Mouse (Mus musculus) G1E (cell line): Measurements from ENCODE around the gene Ccdc15. TPM values are rescaled to one million over a fixed set of nuclear protein-coding genes. Genes with fewer than 3 reads are reported as not detected.

Source experiments
- ATAC-seq: 2 replicates; pipeline ENCODE4 v1.8.0; 2016; ENCODE audit warnings: mild to moderate bottlenecking; ENCODE audit not compliant: insufficient number of reproducible peaks, poor library complexity, low FRiP score, severe bottlenecking; ENCODE audit errors: extremely low read depth
- DNase-seq: peaks from one replicate; pipeline ENCODE4 v3.0.0; 2012; ENCODE audit warnings: low spot score
- H3K27me3 ChIP-seq: 2 replicates; pipeline ENCODE4 v1.6.1; 2012; ENCODE audit warnings: mild to moderate bottlenecking, low read length, inconsistent platforms; ENCODE audit not compliant: insufficient read depth
- H3K36me3 ChIP-seq: replicated peaks from 2 replicates; pipeline ENCODE3; 2012; ENCODE audit warnings: mild to moderate bottlenecking, inconsistent platforms
- H3K4me1 ChIP-seq: 2 replicates; pipeline ENCODE4 v1.6.1; 2012; ENCODE audit warnings: low read depth, low read length, inconsistent platforms, mixed read lengths; ENCODE audit not compliant: insufficient read depth
- H3K4me3 ChIP-seq: 2 replicates; pipeline ENCODE4 v1.5.1; 2012; ENCODE audit warnings: low read depth, mild to moderate bottlenecking, inconsistent platforms, low read length, moderate library complexity, mixed read lengths
- H3K9me3 ChIP-seq: replicated peaks from 2 replicates; pipeline ENCODE4 v1.6.1; 2012; ENCODE audit warnings: inconsistent platforms
- CTCF ChIP-seq: IDR thresholded peaks from 2 replicates; pipeline ENCODE4 v1.5.1; 2012; ENCODE audit warnings: low read depth, low read length, inconsistent platforms, mixed read lengths
- GATA1 ChIP-seq: IDR thresholded peaks from 2 replicates; pipeline ENCODE4 v1.6.1; 2012; ENCODE audit warnings: borderline replicate concordance, low read length, inconsistent platforms, mixed read lengths
- GATA2 ChIP-seq: IDR thresholded peaks from 2 replicates; pipeline ENCODE4 v1.6.1; 2012; ENCODE audit warnings: low read depth, low read length, inconsistent platforms, borderline replicate concordance
- POLR2AphosphoS5 ChIP-seq: IDR thresholded peaks from 2 replicates; pipeline ENCODE4 v1.6.1; 2012; ENCODE audit warnings: low read depth, low read length, inconsistent platforms; ENCODE audit not compliant: insufficient replicate concordance
- TAL1 ChIP-seq: conservative IDR thresholded peaks from 2 replicates; pipeline ENCODE4 v1.6.1; 2012; ENCODE audit warnings: low read depth, low read length, inconsistent platforms, mixed read lengths
- polyA plus RNA-seq: library from polyadenylated mRNA; stranded (reverse); fragments of >175 nt; gene quantifications from 2 replicates; pipeline ENCODE4 v1.2.3, GENCODE M21; 2012
- total RNA-seq, 2 experiments: library from RNA; stranded (forward) in 1 of 2; stranded (reverse) in 1 of 2; fragments of 200-1000 nt in 1 of 2; fragments of >200 nt in 1 of 2; fragmentation: Nextera tagmentation in 1 of 2; gene quantifications; 2 replicates each; pipeline ENCODE4 v1.2.3; 2014 to 2017

The Ccdc15 gene
- total RNA-seq (2014; fragmentation: Nextera tagmentation), result 23.3 and 26.9 TPM in 2 replicates
- 6.3 and 7.4 TPM in 2 replicates for total RNA-seq (2017)
- polyA plus RNA-seq, result 10.3 and 10.7 TPM in 2 replicates

GRCm38 (mm10) chr9:37347988-37348642 lies at the start of gene Ccdc15:
Gene Ccdc15, minus strand, starts transcription at chr9:37348432.
- peaks cover 6% of the 10 kb centered on the region for H3K36me3 ChIP-seq
- TF ChIP-seq GATA1 (no peak), TAL1 (no peak), POLR2AphosphoS5 (no peak), CTCF (no peak), GATA2 (no peak)
- no peaks in the 10 kb centered on the region for H3K9me3 ChIP-seq
- no peaks in the 10 kb centered on the region for H3K27me3 ChIP-seq
- H3K4me3 ChIP-seq, result peak within 1 kb of the TSS; percentile 71
- DNase-seq (peak; percentile 74), ATAC-seq (peak; percentile 87)
- H3K4me1 ChIP-seq, result peaks cover 11% of the 10 kb centered on the region; the same call in 1 of the 2 replicates

- H3K4me3 ChIP-seq, result no peak overlapping the region
These were observed 45.4 kb upstream of the Ccdc15 start for GRCm38 (mm10) chr9:37393482-37394131.

GRCm38 (mm10) chr9:37392071-37392470 lies 43.8 kb upstream of the Ccdc15 start:
- Histone ChIP-seq H3K36me3 (no peaks in the 10 kb centered on the region), H3K4me1 (no peaks in the 10 kb centered on the region)

More at GRCm38 (mm10) chr9:37393482-37394131, 45.4 kb upstream of the Ccdc15 start:
- Histone ChIP-seq H3K4me1 (no peaks in the 10 kb centered on the region), H3K9me3 (no peaks in the 10 kb centered on the region), H3K27me3 (no peaks in the 10 kb centered on the region), H3K36me3 (no peaks in the 10 kb centered on the region)
- ATAC-seq (no peak), DNase-seq (no peak)
- TF ChIP-seq TAL1 (no peak), GATA1 (no peak), GATA2 (no peak), CTCF (no peak), POLR2AphosphoS5 (no peak)

GRCm38 (mm10) chr9:37390891-37391290 lies 42.7 kb upstream of the Ccdc15 start:
- Histone ChIP-seq H3K27me3 (no peaks in the 10 kb centered on the region), H3K4me1 (no peaks in the 10 kb centered on the region), H3K36me3 (no peaks in the 10 kb centered on the region), H3K9me3 (no peaks in the 10 kb centered on the region), H3K4me3 (no peak overlapping the region)
- DNase-seq (no peak), ATAC-seq (no peak)
- no peak for TF ChIP-seq CTCF

More at GRCm38 (mm10) chr9:37392071-37392470, 43.8 kb upstream of the Ccdc15 start:
- H3K4me3 ChIP-seq, result no peak overlapping the region
- no peaks in the 10 kb centered on the region for H3K27me3 ChIP-seq
- DNase-seq (no peak), ATAC-seq (no peak)
- no peak for TF ChIP-seq TAL1
- TF ChIP-seq POLR2AphosphoS5, result no peak
- no peak for TF ChIP-seq GATA2
- TF ChIP-seq GATA1, result no peak
- no peak for TF ChIP-seq CTCF
- no peaks in the 10 kb centered on the region for H3K9me3 ChIP-seq

GRCm38 (mm10) chr9:37384284-37385182 lies 36.3 kb upstream of the Ccdc15 start:
- Histone ChIP-seq H3K36me3 (no peaks in the 10 kb centered on the region), H3K4me1 (no peaks in the 10 kb centered on the region), H3K27me3 (peaks cover 6% of the 10 kb centered on the region; the same call in 1 of the 2 replicates), H3K9me3 (no peaks in the 10 kb centered on the region), H3K4me3 (no peak overlapping the region)
- ATAC-seq (no peak), DNase-seq (no peak)
- TF ChIP-seq GATA2, result no peak
- TF ChIP-seq CTCF, result no peak
- TF ChIP-seq GATA1, result no peak
- no peak for TF ChIP-seq POLR2AphosphoS5
- no peak for TF ChIP-seq TAL1

GRCm38 (mm10) chr9:37383161-37383560 lies 34.9 kb upstream of the Ccdc15 start:
- Histone ChIP-seq H3K27me3 (peaks cover 6% of the 10 kb centered on the region; the same call in 1 of the 2 replicates), H3K4me3 (no peak overlapping the region), H3K9me3 (no peaks in the 10 kb centered on the region), H3K36me3 (no peaks in the 10 kb centered on the region), H3K4me1 (no peaks in the 10 kb centered on the region)
- no peak for ATAC-seq
- no peak for DNase-seq
- TF ChIP-seq GATA1, result no peak
- no peak for TF ChIP-seq TAL1
- TF ChIP-seq POLR2AphosphoS5, result no peak
- no peak for TF ChIP-seq GATA2
- TF ChIP-seq CTCF, result no peak
